Mouse (Mus musculus) MEL (cell line): ENCODE data around the gene Agbl5. TPM values are rescaled to one million over a fixed set of nuclear protein-coding genes. Genes with fewer than 3 reads are reported as not detected.

Source experiments
- DNase-seq: peaks from one replicate; pipeline ENCODE4 v3.0.0; 2011; ENCODE audit warnings: low read depth, low spot score
- H3K27ac ChIP-seq: 2 replicates; pipeline ENCODE4 v1.5.1; 2012; ENCODE audit warnings: low read depth, mild to moderate bottlenecking, control low read depth, low read length, moderate library complexity; ENCODE audit not compliant: control insufficient read depth
- H3K27me3 ChIP-seq, 2 experiments: fragments of 150-350 bp in 1 of 2; sonication (generic) in 1 of 2; 2 replicates each; pipeline ENCODE4 v1.6.1; 2012; ENCODE audit warnings: low read length in 2 of 2, mild to moderate bottlenecking in 2 of 2, improper control_type of control experiment in 1 of 2, moderate library complexity in 1 of 2; ENCODE audit not compliant: insufficient read depth in 2 of 2, control insufficient read depth in 1 of 2
- H3K36me3 ChIP-seq, 2 experiments: 2 replicates each; pipeline ENCODE4 v1.6.1; 2012 to 2014; ENCODE audit warnings: low read length in 2 of 2, improper control_type of control experiment in 1 of 2, inconsistent platforms in 1 of 2, mild to moderate bottlenecking in 1 of 2; ENCODE audit not compliant: insufficient read depth in 2 of 2, control insufficient read depth in 1 of 2
- H3K4me1 ChIP-seq, 2 experiments: fragments of 150-350 bp in 1 of 2; sonication (generic) in 1 of 2; 2 replicates each; pipeline ENCODE4 v1.6.1; 2012; ENCODE audit warnings: low read length in 2 of 2, improper control_type of control experiment in 1 of 2, mild to moderate bottlenecking in 1 of 2; ENCODE audit not compliant: insufficient read depth in 2 of 2, control insufficient read depth in 1 of 2
- H3K4me3 ChIP-seq, 2 experiments: fragments of 150-350 bp in 1 of 2; sonication (generic) in 1 of 2; 2 replicates each; pipeline ENCODE4 v1.5.1; 2012; ENCODE audit warnings: low read depth in 2 of 2, low read length in 2 of 2, mild to moderate bottlenecking in 2 of 2, moderate library complexity in 2 of 2, control low read depth in 1 of 2, improper control_type of control experiment in 1 of 2; ENCODE audit not compliant: control insufficient read depth in 1 of 2, insufficient read depth in 1 of 2
- H3K79me2 ChIP-seq: 2 replicates; pipeline ENCODE4 v1.6.1; 2012; ENCODE audit warnings: mild to moderate bottlenecking, low read length, moderate library complexity; ENCODE audit not compliant: control insufficient read depth, poor library complexity, insufficient read depth
- H3K9ac ChIP-seq: 2 replicates; pipeline ENCODE4 v1.6.1; 2012; ENCODE audit warnings: low read depth, mild to moderate bottlenecking, control low read depth, low read length, moderate library complexity; ENCODE audit not compliant: control insufficient read depth, poor library complexity, severe bottlenecking
- H3K9me3 ChIP-seq: fragments of 150-350 bp; sonication (generic); replicated peaks from 2 replicates; pipeline ENCODE4 v1.6.1; 2012; ENCODE audit warnings: mild to moderate bottlenecking, low read length, improper control_type of control experiment, moderate library complexity; ENCODE audit not compliant: insufficient read depth
- BHLHE40 ChIP-seq: IDR thresholded peaks from 2 replicates; pipeline ENCODE4 v1.6.1; 2012; ENCODE audit warnings: low read depth, mild to moderate bottlenecking, inconsistent platforms, low read length, improper control_type of control experiment, borderline replicate concordance
- CHD1 ChIP-seq: IDR thresholded peaks from 2 replicates; pipeline ENCODE4 v1.6.1; 2012; ENCODE audit warnings: low read depth, mild to moderate bottlenecking, inconsistent platforms, low read length, improper control_type of control experiment
- CHD2 ChIP-seq: IDR thresholded peaks from 2 replicates; pipeline ENCODE4 v1.6.1; 2011; ENCODE audit warnings: low read length, improper control_type of control experiment
- E2F4 ChIP-seq: IDR thresholded peaks from 2 replicates; pipeline ENCODE4 v1.6.1; 2011; ENCODE audit warnings: low read depth, low read length, improper control_type of control experiment, borderline replicate concordance
- ELF1 ChIP-seq: IDR thresholded peaks from 2 replicates; pipeline ENCODE4 v1.6.1; 2014; ENCODE audit warnings: low read depth, mild to moderate bottlenecking, inconsistent platforms, low read length, improper control_type of control experiment, moderate library complexity
- EP300 ChIP-seq, 2 experiments: IDR thresholded peaks; 2 replicates each; pipeline ENCODE4 v1.6.1; 2011; ENCODE audit warnings: improper control_type of control experiment in 2 of 2, low read length in 2 of 2, low read depth in 1 of 2, mild to moderate bottlenecking in 1 of 2
- GABPA ChIP-seq: IDR thresholded peaks from 2 replicates; pipeline ENCODE4 v1.6.1; 2012; ENCODE audit warnings: low read depth, mild to moderate bottlenecking, inconsistent platforms, low read length, improper control_type of control experiment, moderate library complexity
- GATA1 ChIP-seq: IDR thresholded peaks from 2 replicates; pipeline ENCODE4 v1.6.1; 2011; ENCODE audit warnings: low read depth, low read length, improper control_type of control experiment
- JUND ChIP-seq: IDR thresholded peaks from 2 replicates; pipeline ENCODE4 v1.6.1; 2011; ENCODE audit warnings: low read depth, mild to moderate bottlenecking, improper control_type of control experiment, low read length
- MAFK ChIP-seq: IDR thresholded peaks from 2 replicates; pipeline ENCODE4 v1.6.1; 2011; ENCODE audit warnings: low read depth, mild to moderate bottlenecking, low read length, improper control_type of control experiment, borderline replicate concordance
- MAX ChIP-seq: IDR thresholded peaks from 2 replicates; pipeline ENCODE4 v1.6.1; 2011; ENCODE audit warnings: low read length, improper control_type of control experiment
- MAZ ChIP-seq: IDR thresholded peaks from 2 replicates; pipeline ENCODE4 v1.6.1; 2012; ENCODE audit warnings: low read depth, mild to moderate bottlenecking, inconsistent platforms, low read length, improper control_type of control experiment
- MEF2A ChIP-seq: IDR thresholded peaks from 2 replicates; pipeline ENCODE4 v1.6.1; 2014; ENCODE audit warnings: low read depth, mild to moderate bottlenecking, inconsistent platforms, low read length, improper control_type of control experiment; ENCODE audit not compliant: poor library complexity, insufficient replicate concordance, severe bottlenecking; ENCODE audit errors: extremely low read depth
- MXI1 ChIP-seq: IDR thresholded peaks from 2 replicates; pipeline ENCODE4 v1.6.1; 2011; ENCODE audit warnings: mild to moderate bottlenecking, low read depth, low read length, improper control_type of control experiment
- MYB ChIP-seq: IDR thresholded peaks from 2 replicates; pipeline ENCODE4 v1.6.1; 2011; ENCODE audit warnings: mild to moderate bottlenecking, low read depth, low read length, improper control_type of control experiment
- NELFE ChIP-seq: IDR thresholded peaks from 2 replicates; pipeline ENCODE4 v1.6.1; 2011; ENCODE audit warnings: low read depth, low read length, improper control_type of control experiment
- POLR2A ChIP-seq, 2 experiments: IDR thresholded peaks; 2 replicates each; pipeline ENCODE4 v1.6.1; 2011 to 2012; ENCODE audit warnings: low read length in 2 of 2, mild to moderate bottlenecking in 2 of 2, control low read depth in 1 of 2, improper control_type of control experiment in 1 of 2, low read depth in 1 of 2, moderate library complexity in 1 of 2; ENCODE audit not compliant: control insufficient read depth in 1 of 2, insufficient read depth in 1 of 2, poor library complexity in 1 of 2
- POLR2AphosphoS2 ChIP-seq: IDR thresholded peaks from 2 replicates; pipeline ENCODE4 v1.6.1; 2011; ENCODE audit warnings: low read length, improper control_type of control experiment
- POLR2AphosphoS5 ChIP-seq: IDR thresholded peaks from 2 replicates; pipeline ENCODE4 v1.6.1; 2012; ENCODE audit warnings: low read depth, borderline replicate concordance, mild to moderate bottlenecking, inconsistent platforms, low read length, moderate library complexity, mixed read lengths
- RAD21 ChIP-seq: IDR thresholded peaks from 2 replicates; pipeline ENCODE4 v1.6.1; 2011; ENCODE audit warnings: mild to moderate bottlenecking, low read depth, low read length, improper control_type of control experiment
- RCOR1 ChIP-seq: IDR thresholded peaks from 2 replicates; pipeline ENCODE4 v1.6.1; 2012; ENCODE audit warnings: low read depth, mild to moderate bottlenecking, inconsistent platforms, low read length, improper control_type of control experiment
- SIN3A ChIP-seq: IDR thresholded peaks from 2 replicates; pipeline ENCODE4 v1.6.1; 2012; ENCODE audit warnings: low read length, improper control_type of control experiment, inconsistent platforms
- TBP ChIP-seq: IDR thresholded peaks from 2 replicates; pipeline ENCODE4 v1.8.0; 2011; ENCODE audit warnings: low read depth, low read length, improper control_type of control experiment
- UBTF ChIP-seq: IDR thresholded peaks from 2 replicates; pipeline ENCODE4 v1.6.1; 2012; ENCODE audit warnings: low read depth, mild to moderate bottlenecking, inconsistent platforms, low read length, improper control_type of control experiment, moderate library complexity, borderline replicate concordance; ENCODE audit not compliant: insufficient read depth
- USF1 ChIP-seq: IDR thresholded peaks from 2 replicates; pipeline ENCODE4 v1.6.1; 2014; ENCODE audit warnings: low read depth, mild to moderate bottlenecking, inconsistent platforms, low read length, improper control_type of control experiment, moderate library complexity
- ZC3H11A ChIP-seq: IDR thresholded peaks from 2 replicates; pipeline ENCODE4 v1.6.1; 2012; ENCODE audit warnings: low read depth, mild to moderate bottlenecking, inconsistent platforms, low read length, improper control_type of control experiment
- ZKSCAN1 ChIP-seq: IDR thresholded peaks from 2 replicates; pipeline ENCODE4 v1.6.1; 2012; ENCODE audit warnings: low read depth, mild to moderate bottlenecking, inconsistent platforms, low read length, improper control_type of control experiment, moderate library complexity
- ZNF384 ChIP-seq: IDR thresholded peaks from 2 replicates; pipeline ENCODE4 v1.6.1; 2012; ENCODE audit warnings: low read depth, mild to moderate bottlenecking, inconsistent platforms, low read length, improper control_type of control experiment
- polyA plus RNA-seq, 2 experiments: library from polyadenylated mRNA; stranded (reverse) in 1 of 2; unstranded in 1 of 2; fragments of >175 nt in 1 of 2; fragments of >200 nt in 1 of 2; gene quantifications; 2 replicates each; pipeline versions ENCODE4 v1.2.1 to v1.2.4; 2012; ENCODE audit warnings: low replicate concordance in 2 of 2, low read depth in 1 of 2; ENCODE audit not compliant: insufficient read length in 2 of 2, insufficient read depth in 1 of 2, missing spikeins in 1 of 2
- total RNA-seq: library from RNA; depleted of rRNA; stranded (reverse); fragments of 300-350 nt; gene quantifications from 2 replicates; pipeline ENCODE4 v1.2.3, GENCODE M21; 2012

Agbl5 gene
- total and polyA plus RNA-seq, 3 experiments: 10.6 to 45.0 TPM; not detected in 1

DNA sequence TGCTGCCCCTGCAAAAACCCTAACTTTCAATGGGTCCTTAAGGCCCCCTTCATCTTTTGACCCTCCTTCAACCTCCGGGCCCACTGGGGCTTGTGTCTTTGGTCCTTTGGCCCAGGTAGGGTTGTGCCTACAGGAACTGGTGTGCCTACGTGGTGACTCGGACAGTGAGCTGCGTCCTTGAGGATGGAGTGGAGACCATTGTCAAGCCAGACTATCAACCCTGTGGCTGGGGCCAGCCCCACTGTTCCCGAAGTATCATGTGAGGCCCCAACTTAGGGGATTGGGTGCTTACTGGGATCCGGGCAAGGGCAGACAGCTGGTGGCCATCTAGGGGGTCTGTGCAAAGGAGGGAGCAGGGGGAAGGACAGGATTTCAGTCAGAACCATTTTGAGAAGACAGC is 26.4 kb downstream of the Agbl5 start:
- H3K4me1 ChIP-seq: peaks cover 16 to 36% of the 10 kb centered on the region in 2 experiments
- H3K27me3 ChIP-seq: no peaks in the 10 kb centered on the region
- no peak for DNase-seq
- TF ChIP-seq RAD21: no peak
- no peak for TF ChIP-seq NELFE
- no peak for TF ChIP-seq POLR2AphosphoS5
- TF ChIP-seq MAX: no peak
- no peak for TF ChIP-seq CHD1
- TF ChIP-seq GABPA: no peak
- TF ChIP-seq MXI1: no peak
- TF ChIP-seq SIN3A: no peak
- TF ChIP-seq BHLHE40: no peak
- no peak for TF ChIP-seq MYB
- no peak for TF ChIP-seq UBTF
- no peak for TF ChIP-seq POLR2A (IDR thresholded peaks at IDR 0.05; ENCODE audit: control insufficient read depth in 1 of 2, insufficient read depth in 1 of 2, low read depth in 1 of 2, low read length in 2 of 2, poor library complexity in 1 of 2)
- TF ChIP-seq MEF2A: no peak
- TF ChIP-seq EP300 (IDR thresholded peaks at IDR 0.05; ENCODE audit: low read depth in 1 of 2, low read length in 2 of 2): no peak
- TF ChIP-seq TBP: no peak
- no peak for TF ChIP-seq ZC3H11A
- no peak for TF ChIP-seq RCOR1
- TF ChIP-seq ZNF384: no peak
- TF ChIP-seq ZKSCAN1: no peak
- TF ChIP-seq POLR2AphosphoS2: no peak
- no peak overlapping the region for H3K9ac ChIP-seq
- H3K9me3 ChIP-seq: no peaks in the 10 kb centered on the region
- H3K36me3 ChIP-seq: peaks cover 0 to 22% of the 10 kb centered on the region in 2 experiments; a peak in 2 of 4 replicates
- no peaks in the 10 kb centered on the region for H3K79me2 ChIP-seq
- no peak overlapping the region for H3K27ac ChIP-seq
- no peak overlapping the region for H3K4me3 ChIP-seq

DNA sequence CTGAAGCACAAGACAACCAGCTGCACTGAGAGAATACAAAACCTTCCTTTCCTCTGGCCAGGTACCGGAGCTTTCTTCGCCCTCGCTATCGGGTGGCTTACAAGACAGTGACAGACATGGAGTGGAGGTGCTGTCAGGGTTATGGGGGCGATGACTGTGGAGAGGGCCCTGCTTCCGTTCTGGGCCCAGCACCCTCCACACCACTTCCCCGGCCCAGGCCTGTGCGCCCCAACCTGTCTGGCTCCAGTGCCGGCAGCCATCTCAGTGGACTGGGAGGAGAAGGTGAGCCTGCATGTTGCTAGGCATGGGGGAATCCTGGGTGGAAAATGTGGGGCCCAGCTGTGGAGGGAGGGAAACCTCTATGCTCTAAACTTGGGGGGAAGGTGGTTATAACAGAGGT is 27.0 kb downstream of the Agbl5 start:
- H3K36me3 ChIP-seq: peaks cover 0 to 22% of the 10 kb centered on the region in 2 experiments; a peak in 2 of 4 replicates
- peaks cover 16 to 39% of the 10 kb centered on the region in 2 experiments for H3K4me1 ChIP-seq
- H3K79me2 ChIP-seq: no peaks in the 10 kb centered on the region
- TF ChIP-seq POLR2A (IDR thresholded peaks at IDR 0.05; ENCODE audit: control insufficient read depth in 1 of 2, insufficient read depth in 1 of 2, low read depth in 1 of 2, low read length in 2 of 2, poor library complexity in 1 of 2): 0 out of 4 replicates have a peak, but pooled peaks of 1 of the 2 experiments have one; percentile 25
- no peak for TF ChIP-seq E2F4
- 0 out of 2 replicates have a peak, but pooled peaks have one; percentile 9 for TF ChIP-seq MAZ
- no peak for TF ChIP-seq MYB
- TF ChIP-seq SIN3A: no peak
- TF ChIP-seq GABPA: no peak
- TF ChIP-seq BHLHE40: no peak
- TF ChIP-seq MXI1: no peak
- no peak for TF ChIP-seq JUND
- 0 out of 2 replicates have a peak, but pooled peaks have one; percentile 12 for TF ChIP-seq CHD1
- no peak; the same call in 1 of the 2 replicates for TF ChIP-seq NELFE
- no peak for TF ChIP-seq USF1
- TF ChIP-seq MAFK: no peak
- no peak for TF ChIP-seq ELF1
- TF ChIP-seq GATA1: no peak
- TF ChIP-seq CHD2: no peak
- H3K4me3 ChIP-seq: peak overlapping the region in 1 of 2 experiments; percentile 9; a peak in 1 of 4 replicates
- no peak for DNase-seq
- no peaks in the 10 kb centered on the region for H3K27me3 ChIP-seq
- no peaks in the 10 kb centered on the region for H3K9me3 ChIP-seq
- peak overlapping the region; percentile 36 for H3K9ac ChIP-seq
- H3K27ac ChIP-seq: peak overlapping the region; percentile 29
